Mouse (Mus musculus) forebrain, embryonic 14.5 days (tissue): ENCODE results near the gene Knl1. TPM values are rescaled to one million over a fixed set of nuclear protein-coding genes. Genes with fewer than 3 reads are reported as not detected.
"Not testable (repeated sequence)": the region's sequence is repeated elsewhere in the genome, so short reads cannot be mapped to it uniquely, and the experiment has no call there.

Source experiments
- ATAC-seq: fragments of 200-750 bp; cut with Nextera tagmentation; 2 replicates; pipeline ENCODE4 v1.8.0; 2017; ENCODE audit warnings: mild to moderate bottlenecking, moderate library complexity
- DNase-seq: peaks from one replicate; pipeline ENCODE4 v3.0.0-alpha.2; 2015; ENCODE audit warnings: low spot score
- H3K27ac ChIP-seq: fragments of 300-500 bp; sonication (generic); 2 replicates; pipeline ENCODE4 v1.5.1; 2014; ENCODE audit warnings: low read depth, mild to moderate bottlenecking, control low read depth, low read length, moderate library complexity
- H3K27me3 ChIP-seq: fragments of 300-500 bp; sonication (generic); replicated peaks from 2 replicates; pipeline ENCODE4 v1.6.1; 2014; ENCODE audit warnings: low read length, control low read depth, mixed read lengths; ENCODE audit not compliant: control insufficient read depth, insufficient read depth
- H3K36me3 ChIP-seq: fragments of 300-500 bp; sonication (generic); 2 replicates; pipeline ENCODE4 v1.6.1; 2014; ENCODE audit warnings: low read length, control low read depth; ENCODE audit not compliant: control insufficient read depth, insufficient read depth
- H3K4me1 ChIP-seq: fragments of 300-500 bp; sonication (generic); 2 replicates; pipeline ENCODE4 v1.6.1; 2014; ENCODE audit warnings: antibody characterized with exemption, low read length, control low read depth; ENCODE audit not compliant: control insufficient read depth, insufficient read depth
- H3K4me2 ChIP-seq: fragments of 300-500 bp; sonication (generic); 2 replicates; pipeline ENCODE4 v1.6.1; 2014; ENCODE audit warnings: mild to moderate bottlenecking, control low read depth, low read length
- H3K4me3 ChIP-seq: fragments of 300-500 bp; sonication (generic); 2 replicates; pipeline ENCODE4 v1.5.1; 2014; ENCODE audit warnings: low read depth, low read length, control low read depth
- H3K9ac ChIP-seq: fragments of 300-500 bp; sonication (generic); 2 replicates; pipeline ENCODE4 v1.6.1; 2014; ENCODE audit warnings: mild to moderate bottlenecking, low read length, control low read depth, moderate library complexity
- H3K9me3 ChIP-seq: fragments of 300-500 bp; sonication (generic); replicated peaks from 2 replicates; pipeline ENCODE4 v1.6.1; 2016; ENCODE audit warnings: low read length, control low read depth, mixed read lengths; ENCODE audit not compliant: control insufficient read depth
- WGBS: fragments of 180-500 bp; shearing (Covaris S2); extraction: QIAGEN DNeasy Blood & Tissue Kit; methylation state at CpG from one replicate; pipeline ENCODE4 v1.1.7; 2014; 5-methylcytosine and 5-hydroxymethylcytosine counted together
- polyA plus RNA-seq: library from polyadenylated mRNA; unstranded; fragments of >200 nt; fragmentation: Nextera tagmentation; extraction: Ambion mirVana; gene quantifications from 2 replicates; pipeline ENCODE4 v1.2.1, GENCODE M21; 2014

Gene Knl1
- polyA plus RNA-seq: 21.1 and 25.2 TPM in 2 replicates

DNA sequence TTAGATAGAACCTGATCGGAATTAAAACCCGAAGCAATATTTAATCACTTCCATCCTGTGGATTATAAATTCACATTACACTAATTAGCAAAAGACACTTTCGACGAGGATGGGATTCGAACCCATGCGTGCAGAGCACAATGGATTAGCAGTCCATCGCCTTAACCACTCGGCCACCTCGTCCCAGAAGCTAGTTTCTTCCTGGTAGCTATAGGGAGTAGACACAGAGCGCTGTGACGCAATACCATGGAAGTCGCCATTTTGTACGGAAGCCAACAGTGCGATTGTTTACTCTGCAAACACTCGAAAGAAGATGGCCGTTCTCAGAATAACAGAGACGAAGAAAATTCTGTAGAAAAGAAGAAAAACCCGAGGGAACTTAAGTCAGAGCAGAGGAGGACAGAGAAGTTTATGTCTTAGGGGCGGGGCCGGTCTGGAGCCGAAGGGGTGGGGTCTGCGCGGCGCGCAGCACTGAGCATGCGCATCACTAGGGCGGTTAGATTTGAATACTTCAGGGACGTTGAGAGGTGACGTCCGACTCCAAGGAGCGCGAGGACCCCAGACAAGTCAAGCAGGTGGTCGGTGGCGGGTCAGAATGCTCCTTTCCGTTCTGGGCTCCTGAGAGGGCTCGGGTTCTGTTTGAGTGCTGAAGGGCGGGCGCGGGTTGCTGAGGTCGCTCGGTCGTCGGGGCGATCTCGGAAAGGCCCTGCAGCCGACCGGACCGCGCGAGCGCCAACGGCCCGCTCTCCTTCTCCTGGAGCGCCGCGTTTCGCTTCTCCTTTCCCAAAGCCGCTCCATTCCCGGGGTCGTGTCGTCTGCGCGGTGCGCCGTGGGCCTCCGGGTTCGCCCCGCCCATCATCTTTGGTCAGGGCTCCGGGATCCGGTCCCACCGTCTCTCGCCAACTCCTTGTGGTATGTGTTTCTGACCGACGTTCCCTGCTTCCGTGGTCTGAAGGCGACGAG, at the start of gene Knl1:
Knl1 (plus strand) TSS at position 471 of the 963 bp plus-strand sequence.
- peak; percentile 97 for ATAC-seq
- H3K4me3 ChIP-seq: peak within 1 kb of the TSS; percentile 77
- peak within 1 kb of the TSS; percentile 77 for H3K27ac ChIP-seq
- H3K9ac ChIP-seq: peak within 1 kb of the TSS; percentile 73
- DNase-seq: peak; percentile 98
- H3K27me3 ChIP-seq: no peaks in the 10 kb centered on the region
- H3K4me1 ChIP-seq: no peaks in the 10 kb centered on the region
- H3K4me2 ChIP-seq: peak within 1 kb of the TSS; percentile 65
- no peaks in the 10 kb centered on the region for H3K9me3 ChIP-seq
- WGBS: under 1% methylated on average over 77 of the region's 77 CpGs
- H3K36me3 ChIP-seq: peaks cover 3% of the 10 kb centered on the region; the same call in 1 of the 2 replicates

DNA sequence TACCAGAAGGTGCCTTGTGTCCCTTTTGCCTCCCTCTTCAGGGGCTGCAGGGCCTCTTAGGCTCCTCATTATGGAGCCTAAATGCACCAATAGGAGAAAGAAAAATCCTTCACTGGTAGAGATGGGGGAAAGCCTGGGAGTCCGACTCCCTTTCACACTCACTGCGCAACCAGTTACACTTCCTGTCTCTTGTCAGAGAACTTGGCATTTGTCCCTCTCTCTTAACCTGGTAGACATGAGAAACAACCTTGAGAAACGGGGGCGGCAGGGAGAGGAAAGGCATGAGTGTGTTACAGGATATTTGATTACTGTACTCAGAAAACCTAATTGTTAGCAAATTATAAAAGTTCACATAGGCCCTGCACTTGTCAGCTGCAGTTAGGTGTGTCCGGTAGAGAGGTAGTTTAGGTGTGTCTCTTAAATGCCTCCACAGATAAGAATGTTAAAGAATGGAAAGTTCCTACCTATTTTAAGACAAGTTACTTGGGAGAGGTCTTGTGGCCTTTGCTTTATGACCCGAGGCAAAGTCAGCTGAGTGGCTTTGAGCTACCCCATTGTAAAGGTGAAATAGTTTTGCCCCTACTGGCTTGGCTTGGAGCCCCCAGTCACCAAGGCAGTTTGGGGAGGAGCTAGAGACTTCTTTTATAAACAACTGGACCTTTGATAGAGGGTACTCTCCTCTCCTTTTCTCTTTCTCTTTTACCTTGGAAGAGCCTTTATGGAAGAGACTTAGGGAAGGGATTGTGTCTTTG, 48.6 kb upstream of the Knl1 start:
- WGBS: 79% methylated on average over 6 of the region's 6 CpGs
- Histone ChIP-seq H3K27me3 (no peaks in the 10 kb centered on the region), H3K9me3 (no peaks in the 10 kb centered on the region), H3K4me2 (no peak overlapping the region), H3K4me1 (no peaks in the 10 kb centered on the region), H3K9ac (no peak overlapping the region), H3K27ac (no peak overlapping the region), H3K36me3 (no peaks in the 10 kb centered on the region), H3K4me3 (no peak overlapping the region)
- no peak for ATAC-seq
- no peak for DNase-seq

DNA sequence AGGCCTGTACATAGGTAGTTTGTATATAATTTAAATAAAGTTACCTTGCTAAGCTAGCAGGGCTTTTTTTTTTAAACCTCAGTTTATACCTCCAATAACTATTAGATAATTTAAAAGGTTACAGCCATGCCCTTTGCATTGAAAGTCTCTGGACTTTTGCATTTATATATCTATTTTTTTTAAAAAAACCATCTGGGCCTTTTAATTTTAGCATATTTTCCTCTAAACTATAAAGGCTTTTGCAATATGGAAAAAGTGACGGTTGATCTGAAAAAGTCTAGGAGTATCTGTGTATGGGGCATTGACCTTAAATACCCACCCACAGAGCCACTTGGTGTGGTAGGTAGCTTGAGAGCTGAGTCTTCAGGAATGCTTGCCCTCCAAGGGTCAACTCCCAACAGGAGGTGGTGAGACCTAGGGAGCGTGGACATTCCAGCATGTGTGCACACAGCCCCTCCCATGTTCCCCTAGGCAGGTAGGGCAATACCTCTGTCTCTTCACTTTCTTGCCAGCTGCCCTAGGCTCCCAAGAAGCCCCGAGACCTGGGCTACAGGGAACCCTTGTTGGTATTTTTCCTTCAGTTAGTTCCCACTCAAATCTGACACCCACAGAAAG, 47.8 kb upstream of the Knl1 start:
- H3K27ac ChIP-seq: no peak overlapping the region
- 79% methylated on average over 3 of the region's 3 CpGs for WGBS
- H3K9me3 ChIP-seq: no peaks in the 10 kb centered on the region
- no peaks in the 10 kb centered on the region for H3K4me1 ChIP-seq
- no peak for ATAC-seq
- H3K4me3 ChIP-seq: no peak overlapping the region
- H3K27me3 ChIP-seq: no peaks in the 10 kb centered on the region
- H3K9ac ChIP-seq: no peak overlapping the region
- DNase-seq: no peak
- no peaks in the 10 kb centered on the region for H3K36me3 ChIP-seq
- no peak overlapping the region for H3K4me2 ChIP-seq

DNA sequence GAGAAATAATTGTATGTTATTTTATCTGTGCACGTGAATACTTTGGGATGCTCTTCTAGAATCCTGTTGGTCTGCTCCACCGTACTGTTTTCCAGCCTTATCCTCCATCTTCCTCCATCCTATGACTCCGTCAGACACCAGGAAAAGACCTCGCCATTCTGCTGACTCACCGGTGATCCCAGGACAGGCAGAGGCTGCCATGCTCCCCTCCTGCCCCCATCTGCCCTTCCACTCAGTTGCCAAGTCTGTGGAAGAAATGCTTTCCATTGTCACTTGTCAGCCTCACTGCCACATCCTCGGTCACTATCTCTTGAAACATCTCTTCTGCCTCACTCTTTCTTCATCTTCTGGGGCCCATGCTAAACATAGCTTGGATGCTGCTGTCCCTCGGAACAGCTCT, 40.0 kb upstream of the Knl1 start:
- no peak for ATAC-seq
- H3K27me3 ChIP-seq: no peaks in the 10 kb centered on the region

DNA sequence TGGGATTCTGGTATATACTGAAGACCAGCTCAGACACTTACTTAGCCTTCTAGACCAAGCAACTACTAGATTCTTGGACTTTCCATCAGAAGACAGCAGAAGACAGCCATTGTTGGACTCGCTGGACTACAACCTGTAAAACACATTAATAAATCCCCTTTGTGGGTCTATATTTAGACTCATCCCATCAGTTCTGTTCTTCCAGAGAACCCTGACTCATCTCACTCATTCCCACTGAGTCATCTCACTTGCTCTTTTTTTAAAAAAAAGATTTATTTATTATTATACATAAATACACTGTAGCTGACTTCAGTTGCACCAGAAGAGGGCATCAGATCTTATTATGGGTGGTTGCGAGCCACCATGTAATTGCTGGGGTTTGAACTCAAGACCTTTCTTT, 37.5 kb upstream of the Knl1 start:
- H3K9ac ChIP-seq: no peak overlapping the region
- H3K27ac ChIP-seq: no peak overlapping the region
- H3K4me2 ChIP-seq: no peak overlapping the region
- DNase-seq (no peak), ATAC-seq (no peak)
- no peaks in the 10 kb centered on the region for H3K27me3 ChIP-seq
- H3K4me1 ChIP-seq: no peaks in the 10 kb centered on the region
- 92% methylated on average over 2 of the region's 2 CpGs for WGBS
- no peak overlapping the region for H3K4me3 ChIP-seq
- no peaks in the 10 kb centered on the region for H3K9me3 ChIP-seq
- no peaks in the 10 kb centered on the region for H3K36me3 ChIP-seq

More for the DNA sequence above, 40.0 kb upstream of the Knl1 start:
- H3K4me1 ChIP-seq: no peaks in the 10 kb centered on the region
- H3K9me3 ChIP-seq: no peaks in the 10 kb centered on the region
- H3K4me2 ChIP-seq: no peak overlapping the region
- H3K36me3 ChIP-seq: no peaks in the 10 kb centered on the region
- no peak overlapping the region for H3K4me3 ChIP-seq
- no peak overlapping the region for H3K9ac ChIP-seq
- no peak overlapping the region for H3K27ac ChIP-seq
- no peak for DNase-seq
- WGBS: 88% methylated on average over 7 of the region's 7 CpGs

DNA sequence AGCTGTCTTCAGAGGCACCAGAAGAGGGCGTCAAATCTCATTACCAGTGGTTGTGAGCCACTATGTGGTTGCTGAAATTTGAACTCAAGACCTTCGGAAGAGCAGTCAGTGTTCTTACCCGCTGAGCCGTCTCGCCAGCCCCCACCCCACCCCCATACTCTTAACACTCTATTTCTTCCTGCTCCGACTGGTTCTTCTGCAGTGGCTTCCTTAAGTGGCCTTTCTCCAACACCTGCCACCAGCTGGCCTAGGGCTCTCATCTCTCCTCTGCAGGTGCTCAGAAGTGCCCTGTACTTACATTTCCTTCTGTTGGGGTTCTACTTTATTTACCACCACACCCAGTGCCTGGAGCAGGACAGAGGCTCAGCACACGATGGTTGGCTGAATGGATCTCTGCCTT, 31.9 kb upstream of the Knl1 start:
- H3K27ac ChIP-seq: no peak overlapping the region
- WGBS: 76% methylated on average over 7 of the region's 7 CpGs
- no peak for ATAC-seq

DNA sequence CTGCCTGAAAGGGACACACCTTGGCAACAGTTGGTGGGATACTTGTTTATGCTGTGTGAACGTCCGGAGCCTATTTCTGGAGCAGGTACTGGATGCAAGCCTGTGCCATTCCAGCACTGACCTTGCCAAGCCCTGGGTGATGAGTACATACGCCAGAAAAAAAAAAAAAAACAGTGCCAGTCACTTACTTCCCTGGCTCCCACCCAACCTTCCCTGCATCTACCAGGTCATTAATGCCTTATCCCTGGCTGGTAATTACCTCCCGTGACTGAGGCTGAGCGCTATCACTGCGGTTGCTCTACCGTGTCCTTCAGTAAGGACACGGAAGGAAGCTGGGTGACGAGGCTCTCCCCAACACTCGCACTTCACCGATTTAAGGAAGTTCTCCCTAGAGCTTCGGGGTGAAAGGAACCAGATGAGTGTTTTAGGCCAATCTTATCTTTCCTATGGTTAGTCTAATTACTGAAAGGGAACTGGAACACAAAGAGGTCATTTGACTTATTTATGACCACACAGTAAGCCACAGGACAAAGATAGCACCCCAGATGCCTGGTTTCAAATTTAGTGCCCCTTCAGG, 31.2 kb upstream of the Knl1 start:
- ATAC-seq (no peak), DNase-seq (no peak)
- H3K36me3 ChIP-seq: peaks cover 14% of the 10 kb centered on the region
- peaks cover 7% of the 10 kb centered on the region; the same call in 1 of the 2 replicates for H3K4me1 ChIP-seq
- H3K4me2 ChIP-seq: no peak overlapping the region
- no peaks in the 10 kb centered on the region for H3K27me3 ChIP-seq
- WGBS: 75% methylated on average over 12 of the region's 12 CpGs
- H3K9me3 ChIP-seq: no peaks in the 10 kb centered on the region
- no peak overlapping the region for H3K27ac ChIP-seq
- H3K4me3 ChIP-seq: no peak overlapping the region
- no peak overlapping the region for H3K9ac ChIP-seq

More for the DNA sequence above, 31.9 kb upstream of the Knl1 start:
- Histone ChIP-seq H3K9me3 (no peaks in the 10 kb centered on the region), H3K36me3 (peaks cover 11% of the 10 kb centered on the region), H3K9ac (no peak overlapping the region), H3K4me1 (peaks cover 7% of the 10 kb centered on the region; the same call in 1 of the 2 replicates), H3K4me3 (no peak overlapping the region), H3K4me2 (no peak overlapping the region), H3K27me3 (no peaks in the 10 kb centered on the region)
- no peak for DNase-seq

DNA sequence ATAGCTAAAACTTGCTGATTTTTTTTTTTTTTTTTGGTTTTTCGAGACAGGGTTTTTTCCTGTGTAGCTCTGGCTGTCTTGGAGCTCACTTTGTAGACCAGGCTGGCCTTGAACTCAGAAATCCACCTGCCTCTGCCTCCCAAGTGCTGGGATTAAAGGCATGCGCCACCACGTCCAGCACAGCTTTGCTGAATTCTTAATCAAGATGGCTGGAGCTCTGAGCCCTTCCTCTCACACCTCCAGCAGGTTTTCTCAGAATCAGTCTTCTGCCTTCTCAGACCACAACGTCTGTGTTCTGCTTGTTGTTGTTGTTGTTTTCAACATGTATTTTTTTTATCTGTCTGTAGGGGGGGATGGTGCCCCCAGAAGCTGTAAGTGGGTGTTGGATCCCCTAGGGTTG, 30.6 kb upstream of the Knl1 start:
- H3K27me3 ChIP-seq, H3K27ac ChIP-seq, H3K4me2 ChIP-seq, H3K9me3 ChIP-seq, H3K9ac ChIP-seq, ATAC-seq, H3K4me1 ChIP-seq, H3K4me3 ChIP-seq, DNase-seq: not testable (repeated sequence)
- 75% methylated on average over 4 of the region's 4 CpGs for WGBS
- H3K36me3 ChIP-seq: peaks cover 20% of the 10 kb centered on the region
